Mouse (Mus musculus) stomach, embryonic 16.5 days (tissue): ENCODE results near the gene Ccdc97. TPM values are rescaled to one million over a fixed set of nuclear protein-coding genes. Genes with fewer than 3 reads are reported as not detected.
A peak's percentile ranks its signal among the peaks of the same experiment; 100 is the strongest.

Experiments used
- ATAC-seq: fragments of 200-750 bp; cut with Nextera tagmentation; 2 replicates; pipeline ENCODE4 v1.8.0; 2017; ENCODE audit warnings: moderate number of reproducible peaks, moderate TSS enrichment; ENCODE audit not compliant: insufficient read depth, low FRiP score
- H3K27ac ChIP-seq: fragments of 300-500 bp; sonication (generic); 2 replicates; pipeline ENCODE4 v1.5.1; 2014; ENCODE audit warnings: low read length
- H3K27me3 ChIP-seq: fragments of 300-500 bp; sonication (generic); 2 replicates; pipeline ENCODE4 v1.6.1; 2014; ENCODE audit warnings: low read length, control low read depth, mixed read lengths; ENCODE audit not compliant: control insufficient read depth, insufficient read depth
- H3K36me3 ChIP-seq: fragments of 300-500 bp; sonication (generic); 2 replicates; pipeline ENCODE4 v1.6.1; 2014; ENCODE audit warnings: low read length; ENCODE audit not compliant: control insufficient read depth, insufficient read depth
- H3K4me1 ChIP-seq: fragments of 300-500 bp; sonication (generic); 2 replicates; pipeline ENCODE4 v1.6.1; 2014; ENCODE audit warnings: low read length, control low read depth, mixed read lengths; ENCODE audit not compliant: control insufficient read depth, insufficient read depth
- H3K4me2 ChIP-seq: fragments of 300-500 bp; sonication (generic); 2 replicates; pipeline ENCODE4 v1.6.1; 2014; ENCODE audit warnings: low read depth, low read length, mixed read lengths
- H3K4me3 ChIP-seq: fragments of 300-500 bp; sonication (generic); replicated peaks from 2 replicates; pipeline ENCODE4 v1.5.1; 2014; ENCODE audit warnings: mild to moderate bottlenecking, low read length
- H3K9ac ChIP-seq: fragments of 300-500 bp; sonication (generic); 2 replicates; pipeline ENCODE4 v1.6.1; 2014; ENCODE audit warnings: low read length
- H3K9me3 ChIP-seq: fragments of 300-500 bp; sonication (generic); replicated peaks from 2 replicates; pipeline ENCODE4 v1.6.1; 2016; ENCODE audit warnings: low read length, control low read depth; ENCODE audit not compliant: control insufficient read depth
- WGBS: fragments of 180-500 bp; shearing (Covaris S2); extraction: QIAGEN DNeasy Blood & Tissue Kit; methylation state at CpG from one replicate; pipeline ENCODE4 v1.1.7; 2014; 5-methylcytosine and 5-hydroxymethylcytosine counted together
- polyA plus RNA-seq: library from polyadenylated mRNA; unstranded; fragments of >200 nt; fragmentation: Nextera tagmentation; extraction: Ambion mirVana; gene quantifications from 2 replicates; pipeline ENCODE4 v1.2.1, GENCODE M21; 2015

Gene Ccdc97
- polyA plus RNA-seq, 1 experiment from 2014 or later = 19.6 TPM

GRCm38 (mm10) chr7:25704716-25705364 is 14.0 kb downstream of the Ccdc97 start:
- Histone ChIP-seq H3K9me3 (no peaks in the 10 kb centered on the region), H3K9ac (no peak overlapping the region), H3K36me3 (no peaks in the 10 kb centered on the region), H3K4me3 (peak overlapping the region; percentile 20), H3K4me2 (peak overlapping the region; percentile 54), H3K27ac (no peak overlapping the region), H3K27me3 (no peaks in the 10 kb centered on the region), H3K4me1 (peaks cover 37% of the 10 kb centered on the region)
- peak; percentile 19; the same call in 1 of the 2 replicates for ATAC-seq
- 15% methylated on average over 37 of the region's 37 CpGs for WGBS

DNA sequence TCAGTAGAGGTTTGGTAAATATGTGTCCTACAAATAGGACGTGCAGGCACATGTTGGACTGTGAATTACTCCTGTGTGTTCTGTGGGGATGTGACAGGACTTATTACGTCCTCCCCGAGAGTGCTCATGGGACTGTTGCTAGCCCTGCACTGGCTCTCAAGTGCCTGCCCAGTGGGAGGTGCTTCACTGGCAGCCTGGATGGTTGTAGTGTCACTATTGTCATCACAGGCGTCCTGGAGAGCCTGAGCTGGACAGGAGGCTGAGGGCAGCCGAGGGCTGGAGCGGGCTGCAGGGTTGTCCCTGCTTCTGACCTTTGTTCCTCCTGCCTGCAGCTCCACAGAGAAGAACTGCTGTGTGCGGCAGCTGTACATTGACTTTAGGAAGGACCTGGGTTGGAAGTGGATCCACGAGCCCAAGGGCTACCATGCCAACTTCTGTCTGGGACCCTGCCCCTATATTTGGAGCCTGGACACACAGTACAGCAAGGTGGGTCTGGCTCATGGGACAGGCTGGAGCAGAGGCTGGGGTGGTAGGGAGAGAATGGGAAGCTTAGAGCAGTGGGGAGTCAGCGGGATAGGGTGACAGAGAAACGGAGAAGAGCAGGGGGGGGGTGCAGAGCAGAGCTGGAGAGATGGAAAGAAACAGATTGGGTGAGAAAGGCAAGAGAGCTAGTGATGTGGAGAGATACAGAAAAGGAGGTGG is 14.9 kb downstream of the Ccdc97 start:
- Histone ChIP-seq H3K27me3 (no peaks in the 10 kb centered on the region), H3K4me1 (peaks cover 37% of the 10 kb centered on the region), H3K9ac (no peak overlapping the region), H3K4me3 (no peak overlapping the region), H3K27ac (no peak overlapping the region), H3K36me3 (no peaks in the 10 kb centered on the region), H3K4me2 (no peak overlapping the region), H3K9me3 (no peaks in the 10 kb centered on the region)
- no peak for ATAC-seq
- WGBS = 39% methylated on average over 10 of the region's 10 CpGs

GRCm38 (mm10) chr7:25702350-25702749 is 16.5 kb downstream of the Ccdc97 start:
- Histone ChIP-seq H3K36me3 (no peaks in the 10 kb centered on the region), H3K9me3 (no peaks in the 10 kb centered on the region), H3K4me3 (no peak overlapping the region), H3K27ac (no peak overlapping the region), H3K9ac (no peak overlapping the region), H3K4me1 (peaks cover 30% of the 10 kb centered on the region), H3K4me2 (no peak overlapping the region), H3K27me3 (no peaks in the 10 kb centered on the region)
- no peak for ATAC-seq
- WGBS = 96% methylated on average over 2 of the region's 2 CpGs

DNA sequence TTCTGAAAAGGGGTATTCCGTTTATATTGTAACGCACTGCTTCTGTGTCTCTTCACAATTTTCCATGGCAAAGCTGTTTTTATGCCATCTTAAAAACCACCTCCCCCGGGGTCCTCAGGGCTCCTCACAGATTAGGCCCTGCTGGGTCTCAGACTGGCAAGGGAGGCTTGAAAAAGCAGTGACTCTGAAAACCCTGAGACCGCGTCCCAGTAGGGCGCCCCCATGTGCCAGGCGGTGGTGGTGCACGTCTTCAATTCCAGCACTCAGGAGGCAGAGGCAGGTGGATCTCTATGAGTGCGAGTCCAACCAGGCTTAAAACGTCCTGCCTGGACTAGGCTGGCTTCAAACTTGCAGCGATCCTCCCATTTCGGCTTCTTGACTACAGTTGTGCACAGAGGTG is 18.2 kb downstream of the Ccdc97 start:
- Histone ChIP-seq H3K27ac (no peak overlapping the region), H3K36me3 (no peaks in the 10 kb centered on the region), H3K4me1 (peaks cover 13% of the 10 kb centered on the region), H3K4me3 (no peak overlapping the region), H3K27me3 (no peaks in the 10 kb centered on the region), H3K4me2 (no peak overlapping the region), H3K9me3 (no peaks in the 10 kb centered on the region), H3K9ac (no peak overlapping the region)
- 74% methylated on average over 12 of the region's 12 CpGs for WGBS
- ATAC-seq = no peak

DNA sequence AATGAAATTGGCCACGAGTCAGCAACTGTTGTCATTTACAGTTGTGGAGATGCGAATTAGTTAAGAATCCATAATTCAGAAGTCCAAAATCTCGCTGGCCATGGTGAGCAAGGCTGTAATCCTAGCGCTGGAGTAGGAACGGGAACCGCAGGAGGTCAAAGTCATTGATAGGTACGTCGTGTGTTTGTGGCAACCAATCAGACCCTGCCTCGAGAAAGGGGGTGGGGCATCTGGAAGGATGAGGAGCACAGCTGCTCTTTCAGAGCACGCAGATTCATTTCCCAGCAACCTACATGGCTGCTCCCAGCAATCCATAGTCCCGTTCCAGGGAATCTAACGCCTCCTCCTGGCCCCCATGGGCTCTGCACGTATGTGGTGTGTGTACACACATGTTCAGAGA is 19.0 kb downstream of the Ccdc97 start:
- no peak for ATAC-seq
- WGBS = 58% methylated on average over 13 of the region's 13 CpGs

GRCm38 (mm10) chr7:25694104-25694503 is 24.8 kb downstream of the Ccdc97 start:
- no peak overlapping the region for H3K9ac ChIP-seq
- H3K4me3 ChIP-seq = no peak overlapping the region
- H3K27ac ChIP-seq = no peak overlapping the region
- peaks cover 6% of the 10 kb centered on the region; the same call in 1 of the 2 replicates for H3K4me1 ChIP-seq
- ATAC-seq = no peak
- H3K27me3 ChIP-seq = no peaks in the 10 kb centered on the region
- 0 out of 2 replicates have a peak, but pooled peaks cover 4% of the 10 kb centered on the region for H3K36me3 ChIP-seq
- H3K9me3 ChIP-seq = no peaks in the 10 kb centered on the region
- WGBS = 59% methylated on average over 8 of the region's 8 CpGs
- H3K4me2 ChIP-seq = no peak overlapping the region

More for the DNA sequence above, 19.0 kb downstream of the Ccdc97 start:
- no peaks in the 10 kb centered on the region for H3K9me3 ChIP-seq
- no peak overlapping the region for H3K27ac ChIP-seq
- no peaks in the 10 kb centered on the region for H3K27me3 ChIP-seq
- H3K9ac ChIP-seq = no peak overlapping the region
- H3K4me2 ChIP-seq = no peak overlapping the region
- H3K36me3 ChIP-seq = no peaks in the 10 kb centered on the region
- H3K4me3 ChIP-seq = no peak overlapping the region
- peaks cover 5% of the 10 kb centered on the region; the same call in 1 of the 2 replicates for H3K4me1 ChIP-seq

DNA sequence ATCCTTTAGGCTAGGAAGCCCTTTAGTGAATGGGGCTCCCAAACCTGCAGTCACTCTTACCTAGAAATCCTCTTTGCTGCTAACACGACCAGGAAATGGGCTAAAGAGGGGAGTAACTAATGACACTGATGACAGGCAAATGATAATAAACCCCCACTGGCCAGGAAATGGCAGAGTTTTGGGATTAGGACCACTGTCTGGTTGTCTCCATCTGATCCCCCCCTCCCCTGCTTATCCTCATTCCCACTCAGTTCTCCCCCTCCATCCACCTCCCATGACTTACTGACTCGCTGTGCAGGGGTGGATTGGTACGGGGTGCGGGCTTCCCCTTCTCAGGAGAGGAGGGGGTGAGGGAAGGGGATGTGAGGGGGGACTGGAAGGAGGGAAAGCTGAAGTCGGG is 28.8 kb downstream of the Ccdc97 start:
- Histone ChIP-seq H3K27ac (peak overlapping the region; percentile 51; the same call in 1 of the 2 replicates), H3K36me3 (0 out of 2 replicates have a peak, but pooled peaks cover 4% of the 10 kb centered on the region), H3K4me1 (peaks cover 16% of the 10 kb centered on the region), H3K4me3 (peak overlapping the region; percentile 54), H3K9ac (no peak overlapping the region), H3K9me3 (no peaks in the 10 kb centered on the region), H3K27me3 (no peaks in the 10 kb centered on the region; the same call in 1 of the 2 replicates), H3K4me2 (peak overlapping the region; percentile 98)
- 50% methylated on average over 5 of the region's 5 CpGs for WGBS
- no peak for ATAC-seq

DNA sequence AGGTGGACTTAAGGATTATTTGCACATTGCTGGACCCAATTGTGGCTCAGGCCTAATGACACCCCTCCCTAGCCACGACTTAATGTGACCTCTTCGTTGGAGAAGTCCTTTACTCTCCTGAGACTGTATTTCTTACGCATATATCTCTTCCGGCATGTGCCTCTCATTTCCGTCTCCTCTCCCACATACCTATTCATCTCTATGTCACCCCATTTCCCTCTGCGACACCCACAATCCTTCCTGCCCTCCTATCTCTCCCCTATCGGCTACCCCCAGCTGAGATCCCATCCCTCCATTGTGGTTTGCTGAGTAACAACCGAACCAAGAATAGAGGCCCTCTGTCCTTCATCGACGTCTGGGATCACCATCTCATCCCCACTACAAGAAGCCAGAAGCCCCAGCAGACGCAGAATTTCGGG is 29.3 kb downstream of the Ccdc97 start:
- Histone ChIP-seq H3K27me3 (no peaks in the 10 kb centered on the region; the same call in 1 of the 2 replicates), H3K4me2 (peak overlapping the region; percentile 98), H3K9ac (peak overlapping the region; percentile 83), H3K36me3 (0 out of 2 replicates have a peak, but pooled peaks cover 4% of the 10 kb centered on the region), H3K4me1 (peaks cover 16% of the 10 kb centered on the region), H3K9me3 (no peaks in the 10 kb centered on the region), H3K4me3 (peak overlapping the region; percentile 54), H3K27ac (peak overlapping the region; percentile 51)
- 10% methylated on average over 12 of the region's 12 CpGs for WGBS
- no peak for ATAC-seq
